Mouse (Mus musculus): ENCODE data around the gene Specc1.

DNA sequence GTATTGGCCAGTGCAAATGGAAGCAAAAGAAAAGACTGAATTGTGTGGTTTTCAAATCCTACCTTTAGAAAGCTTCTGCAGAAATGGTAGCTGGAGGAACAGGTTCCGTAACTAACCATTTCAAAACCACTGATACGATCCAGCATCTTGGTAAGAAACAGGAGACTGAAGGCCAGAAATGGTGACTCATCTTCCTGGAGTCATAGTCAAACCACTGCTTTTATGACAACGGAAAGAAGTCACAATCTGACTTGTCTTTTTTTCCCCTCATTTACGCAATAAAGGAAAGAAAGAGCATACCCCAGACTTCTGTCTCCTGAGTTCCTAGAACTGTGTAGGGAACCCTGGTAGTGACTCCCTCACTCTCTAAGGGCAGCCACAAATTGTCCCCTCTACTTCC is 228.3 kb downstream of the Specc1 start:
- TF ChIP-seq POLR2A (IDR thresholded peaks at IDR 0.05; ENCODE audit: control insufficient read depth, extremely low read depth, insufficient read depth, low read length, poor library complexity) (no peak), CTCF (IDR thresholded peaks at IDR 0.05; ENCODE audit: borderline replicate concordance, control insufficient read depth, extremely low read depth, insufficient read depth, low read length, poor library complexity) (no peak)
